Mouse (Mus musculus) E14TG2a.4 (cell line): ENCODE data around the gene Cep170b.

Experiments used
- CTCF ChIP-seq: conservative IDR thresholded peaks from 2 replicates; pipeline ENCODE4 v1.5.1; 2014; ENCODE audit warnings: low read length
- NANOG ChIP-seq: IDR thresholded peaks from 2 replicates; pipeline ENCODE4 v1.6.1; 2014; ENCODE audit warnings: borderline replicate concordance, low read length, mixed read lengths
- POU5F1 ChIP-seq: IDR thresholded peaks from 2 replicates; pipeline ENCODE4 v1.6.1; 2014; ENCODE audit warnings: low read length, borderline replicate concordance

DNA sequence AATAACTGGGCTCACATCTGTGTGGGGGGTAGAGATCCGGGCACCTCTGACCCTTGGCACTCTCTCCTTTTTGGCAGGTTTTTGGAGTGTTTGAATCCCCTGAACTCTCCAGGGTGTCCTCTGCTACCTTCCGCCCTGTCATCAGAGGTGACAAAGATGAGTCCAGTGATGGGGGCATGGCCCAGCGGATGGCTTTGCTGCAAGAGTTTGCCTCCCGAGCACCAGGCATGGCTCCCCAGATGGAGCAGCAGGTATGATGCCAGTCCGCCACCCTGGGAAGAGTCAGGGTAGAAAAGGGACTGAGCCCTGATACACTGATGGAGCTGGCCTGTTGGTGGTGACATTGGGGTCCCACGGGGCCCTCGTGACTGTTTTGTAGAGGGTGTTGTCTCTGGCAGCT lies 16.8 kb downstream of the Cep170b start:
- TF ChIP-seq CTCF (no peak), NANOG (no peak), POU5F1 (no peak)
